Mouse (Mus musculus) CD4-positive, CD25-positive, alpha-beta regulatory T cell, adult 2 months (primary cell): ENCODE data around the gene Tfap2b.

Experiments used
- DNase-seq: peaks from one replicate; pipeline ENCODE4 v3.0.0-alpha.2; 2012; ENCODE audit warnings: low read depth, low spot score

Gene Tfap2b

DNA sequence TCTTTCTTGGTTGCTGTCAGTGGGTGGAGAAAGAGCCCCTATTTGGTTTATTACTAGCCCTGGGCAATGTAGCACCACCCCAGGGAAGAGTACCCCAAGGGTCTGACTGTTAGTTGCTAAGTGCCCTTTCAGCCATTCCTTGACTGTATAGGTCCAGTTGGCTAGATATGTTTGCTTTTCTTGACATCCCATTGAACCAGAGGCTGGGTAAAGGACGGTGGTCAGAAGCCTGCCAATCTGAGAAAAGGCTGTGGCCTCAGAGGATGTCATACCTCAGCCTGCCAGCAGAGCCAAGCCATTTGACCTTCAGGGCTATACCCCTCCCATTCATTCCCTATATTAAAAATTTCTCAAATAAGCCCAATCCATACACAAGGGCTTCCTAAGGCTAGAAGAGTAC is 24.0 kb downstream of the Tfap2b start:
- no peak for DNase-seq

DNA sequence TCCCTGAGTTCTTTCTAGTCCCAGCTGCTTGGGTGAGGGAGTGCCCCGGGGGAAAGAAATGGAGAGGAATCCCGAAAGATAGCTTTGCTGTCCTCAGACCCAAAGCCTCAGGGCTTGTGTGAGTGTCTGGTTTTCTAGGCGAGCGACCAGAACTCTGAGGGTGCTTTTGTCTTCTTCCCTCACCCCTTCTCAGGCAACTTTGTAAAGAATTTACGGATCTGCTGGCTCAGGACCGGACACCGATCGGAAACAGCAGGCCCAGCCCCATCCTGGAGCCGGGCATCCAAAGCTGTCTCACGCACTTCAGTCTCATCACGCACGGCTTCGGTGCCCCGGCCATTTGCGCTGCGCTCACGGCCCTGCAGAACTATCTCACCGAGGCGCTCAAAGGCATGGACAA is 25.1 kb downstream of the Tfap2b start:
- DNase-seq: no peak

DNA sequence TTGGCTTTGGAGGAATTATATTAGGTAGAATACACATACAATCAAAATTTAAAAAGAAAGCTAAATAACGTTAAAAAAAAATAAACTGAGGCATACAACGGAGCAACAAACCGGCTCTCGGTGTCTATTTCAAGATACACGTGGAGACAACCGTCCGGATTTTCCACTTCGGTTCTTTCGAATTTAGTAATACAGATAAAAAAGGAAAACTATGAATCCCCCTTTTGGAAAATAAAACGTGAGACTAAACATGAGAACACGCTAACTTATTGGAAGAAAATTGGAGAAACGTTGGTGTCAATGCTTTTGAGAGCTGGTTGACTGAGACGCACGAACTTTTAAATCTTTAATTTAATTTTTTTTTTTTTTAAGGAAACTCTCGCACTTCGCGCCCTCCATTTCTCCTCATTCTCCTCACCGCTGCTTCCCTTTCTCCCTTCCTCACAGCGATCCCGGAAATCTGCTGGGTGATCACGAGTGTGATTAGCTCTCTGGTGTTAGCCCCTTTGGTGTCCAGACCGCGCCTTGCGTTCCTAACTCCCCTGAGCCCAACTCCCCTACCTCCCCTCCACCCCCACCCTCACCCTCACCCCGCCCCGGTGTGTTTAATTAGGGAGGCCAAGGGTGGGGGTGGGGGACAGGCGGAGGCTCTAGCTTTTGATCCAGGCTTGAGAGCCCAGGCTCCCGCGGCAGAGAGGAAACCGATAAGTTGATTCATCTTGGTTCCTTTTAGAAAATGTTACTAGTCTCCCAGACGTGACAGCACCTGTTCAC is 25.9 kb downstream of the Tfap2b start:
- DNase-seq: no peak

DNA sequence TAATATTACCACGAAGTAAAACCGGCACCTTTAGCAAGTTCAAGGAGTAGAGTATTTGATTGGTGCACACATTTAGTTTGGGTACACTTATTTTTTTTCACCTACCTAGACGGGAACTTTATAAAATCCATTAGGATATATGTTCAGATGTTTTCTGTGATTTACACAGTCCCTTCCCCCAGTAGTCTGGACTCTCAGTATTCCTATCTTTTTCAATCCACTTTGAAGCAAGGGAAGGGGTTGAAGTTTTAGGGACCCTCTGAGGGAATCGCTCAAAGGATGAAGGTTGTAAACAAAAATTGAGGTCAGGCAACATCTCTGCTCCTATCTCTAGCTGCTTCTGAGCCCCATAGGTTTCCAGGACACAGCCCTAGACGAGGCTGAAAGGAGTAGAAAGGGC is 27.3 kb downstream of the Tfap2b start:
- no peak for DNase-seq

DNA sequence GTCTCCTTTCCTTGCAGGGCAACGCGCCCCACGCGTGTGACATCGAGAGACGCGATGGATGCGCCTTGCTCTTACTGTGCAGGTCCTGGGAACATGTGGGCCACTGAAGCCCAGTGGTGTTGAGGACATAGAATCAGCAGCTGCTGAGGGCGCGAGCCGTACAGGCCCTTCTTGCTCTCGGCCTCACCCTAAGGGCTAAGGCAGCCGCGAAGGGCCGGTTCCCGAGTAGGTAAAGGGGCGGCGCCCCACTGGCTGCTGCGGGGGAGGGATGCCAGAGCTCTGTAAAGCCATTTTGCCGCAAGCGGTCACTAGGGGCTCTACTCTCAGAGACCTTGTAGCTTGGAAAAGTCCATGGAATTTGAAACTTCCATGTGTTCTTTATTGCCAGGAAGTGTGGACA is 27.9 kb downstream of the Tfap2b start:
- DNase-seq: no peak

DNA sequence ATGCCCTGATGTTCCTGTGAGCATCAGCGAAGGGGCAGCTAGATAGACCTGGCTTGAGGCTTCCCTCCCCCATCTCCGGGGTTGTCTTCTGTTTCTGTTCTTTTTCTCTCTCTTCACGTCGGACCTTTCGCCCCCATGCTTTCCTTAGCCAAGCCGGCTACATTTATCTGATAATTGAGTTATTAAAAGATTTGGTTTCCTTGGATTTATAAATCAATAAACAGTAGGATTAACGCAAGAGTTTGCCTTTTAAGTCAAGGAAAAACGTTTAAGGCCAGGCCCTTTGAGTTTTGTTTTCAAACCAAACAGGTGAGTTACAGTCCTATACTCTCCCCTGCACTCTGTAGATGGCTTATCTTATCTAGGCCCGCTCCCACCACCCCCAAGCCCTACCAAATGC is 28.3 kb downstream of the Tfap2b start:
- no peak for DNase-seq

DNA sequence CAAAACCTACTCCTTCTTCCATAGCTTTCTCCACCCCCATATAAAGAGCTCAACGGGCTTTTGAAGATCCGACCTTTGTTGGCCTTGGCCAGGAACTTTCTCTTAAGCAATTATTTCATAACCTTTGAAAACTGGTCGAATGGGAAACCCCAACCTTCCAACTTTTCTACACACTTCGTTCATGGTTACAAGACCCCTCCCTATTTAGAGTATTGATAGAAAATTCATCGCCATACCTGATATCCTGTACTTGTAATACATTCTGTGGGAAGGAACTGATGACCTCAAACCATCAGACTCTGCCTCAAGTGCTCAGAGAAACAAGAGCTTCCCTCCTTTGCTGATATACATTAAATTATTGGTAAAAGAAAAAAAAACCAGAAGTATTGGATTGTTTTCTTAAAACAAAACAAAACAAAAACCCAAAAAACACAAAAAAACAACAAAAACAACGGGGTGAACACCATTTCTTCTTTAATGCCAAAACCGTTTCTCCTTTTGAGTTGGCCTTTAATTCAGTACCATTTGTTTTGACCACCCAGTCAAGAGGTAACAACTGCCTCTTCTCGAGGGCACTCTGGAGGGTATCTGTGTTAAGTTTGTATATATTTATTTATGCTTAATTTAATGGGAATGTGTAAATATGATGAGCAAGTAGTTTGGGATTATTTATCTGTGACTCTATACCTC is 29.2 kb downstream of the Tfap2b start:
- DNase-seq: no peak

DNA sequence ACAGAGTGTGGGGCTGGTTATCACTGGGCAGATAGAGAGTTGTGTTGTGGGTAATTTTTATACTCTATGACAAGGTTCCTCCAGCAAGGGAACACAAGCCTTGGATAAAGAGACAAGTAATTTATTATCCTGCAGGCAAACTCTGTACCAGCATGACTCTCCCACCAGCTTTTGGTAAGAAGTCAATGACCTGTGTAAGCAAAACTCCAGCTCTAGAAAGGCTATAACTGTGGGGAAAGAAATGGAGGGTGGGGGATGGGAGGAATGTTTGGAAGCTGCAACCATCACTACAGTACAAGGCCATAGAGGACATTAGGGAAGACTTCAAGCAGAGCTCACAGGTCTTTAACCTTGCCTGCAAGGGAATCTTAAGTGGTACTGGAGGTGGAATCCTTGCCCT is 31.3 kb downstream of the Tfap2b start:
- DNase-seq: no peak

DNA sequence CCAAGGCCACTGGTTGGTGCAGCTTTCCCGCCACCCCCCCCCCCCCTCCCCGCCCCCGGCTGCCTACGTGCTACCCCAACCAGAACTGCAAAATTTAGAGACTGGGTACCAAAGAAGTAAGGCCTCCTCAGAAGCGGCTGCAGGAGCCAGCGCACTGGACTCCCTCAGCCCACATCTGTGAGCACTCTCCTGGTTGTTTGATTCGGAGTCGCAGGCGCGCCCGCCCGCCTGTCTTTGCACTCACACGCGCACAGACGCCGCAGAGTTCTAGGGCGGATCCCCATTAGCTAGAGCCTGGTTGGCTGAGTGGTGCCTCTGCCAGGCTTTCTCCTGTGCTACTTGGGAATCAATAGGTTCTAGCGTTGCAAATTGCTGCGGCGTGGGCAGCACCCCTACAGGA is 32.6 kb downstream of the Tfap2b start:
- DNase-seq: no peak

DNA sequence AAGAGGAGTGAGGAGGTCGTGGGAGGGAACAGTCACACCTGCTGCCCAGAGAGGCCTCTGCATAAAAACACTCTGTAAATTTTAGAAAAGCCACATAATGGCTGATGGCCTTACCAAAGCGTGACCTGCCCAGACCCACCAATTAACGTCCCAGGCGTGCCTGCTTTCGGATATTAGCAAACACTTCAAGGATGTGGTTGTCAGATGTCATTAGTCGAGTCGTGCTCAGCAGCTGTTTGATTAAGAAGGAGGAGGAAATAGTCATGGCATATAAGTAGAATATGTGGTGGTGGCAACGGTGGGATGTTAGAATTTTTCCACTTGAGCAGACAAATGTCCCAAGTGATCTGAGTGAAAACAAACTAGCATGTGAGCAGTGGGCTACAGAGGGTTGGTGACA is 33.3 kb downstream of the Tfap2b start:
- DNase-seq: no peak

DNA sequence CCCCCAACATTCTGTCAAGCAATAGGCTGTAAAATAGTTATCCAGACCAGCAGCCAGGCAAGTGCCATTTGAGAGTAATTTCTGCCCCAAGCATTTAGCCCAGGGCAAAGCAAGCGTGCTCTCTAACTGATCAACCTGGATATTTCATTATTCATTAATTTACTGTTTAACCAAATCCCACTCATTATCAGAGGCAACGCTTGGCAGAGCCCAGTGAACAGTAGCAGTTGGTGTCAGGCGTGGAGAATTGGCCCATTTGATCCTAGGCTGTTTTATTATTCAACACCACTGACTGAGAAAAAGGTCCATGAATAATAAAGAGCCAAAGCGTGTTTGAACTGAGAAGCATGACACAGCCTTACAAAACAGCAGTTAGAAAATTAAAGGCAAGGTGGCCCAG is 36.3 kb downstream of the Tfap2b start:
- no peak for DNase-seq

DNA sequence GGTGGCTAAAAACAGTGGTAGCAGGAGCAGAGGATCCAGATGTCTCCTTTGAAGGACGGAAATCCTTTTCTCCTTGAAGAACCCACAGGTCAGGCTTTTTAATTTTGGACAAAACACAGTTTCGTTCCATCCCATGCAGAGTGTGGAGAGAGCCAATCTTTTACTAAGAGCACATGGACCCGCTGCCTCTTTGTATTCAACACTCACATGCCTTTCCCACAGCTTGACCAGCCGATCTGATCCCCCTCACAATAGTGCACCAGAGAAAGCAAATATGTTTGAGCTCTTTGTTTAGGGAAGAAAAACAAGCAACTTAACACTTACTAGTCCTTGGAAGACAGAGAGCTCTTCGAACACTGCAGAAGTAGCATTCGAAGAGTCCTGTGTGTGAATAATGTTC is 42.6 kb downstream of the Tfap2b start:
- DNase-seq: no peak

DNA sequence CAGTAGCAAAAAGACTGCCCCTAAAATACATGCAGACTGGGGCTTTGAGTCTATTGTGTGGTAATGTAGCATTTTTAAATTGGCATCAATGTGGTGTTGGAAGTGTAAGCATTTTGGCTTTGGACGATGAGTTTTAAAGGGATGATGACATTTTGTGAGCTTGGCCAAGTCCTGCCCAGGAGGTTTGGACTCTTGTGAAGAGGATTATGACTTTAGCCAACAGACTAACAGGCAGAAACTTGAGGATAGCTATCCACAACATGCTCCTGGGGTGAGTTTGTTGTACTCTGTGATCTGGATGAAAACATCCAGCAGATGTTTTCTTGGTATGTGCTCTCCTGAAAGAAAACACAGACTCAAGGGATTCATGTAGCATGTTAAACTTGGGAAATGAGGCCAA is 60.9 kb downstream of the Tfap2b start:
- DNase-seq: no peak
